Mouse (Mus musculus): Measurements from ENCODE around the gene Nrxn2. TPM values are rescaled to one million over a fixed set of nuclear protein-coding genes. Genes with fewer than 3 reads are reported as not detected.

Nrxn2 gene
- polyA plus RNA-seq, 1 experiment = 0.09 TPM

- H3K36me3 ChIP-seq (ENCODE audit: control insufficient read depth, insufficient read depth) = no peaks in the 10 kb centered on the region
- TF ChIP-seq USF1 (IDR thresholded peaks at IDR 0.05; ENCODE audit: low read depth) = no peak
- no peak for TF ChIP-seq CTCF (IDR thresholded peaks at IDR 0.05; ENCODE audit: control insufficient read depth, insufficient read depth, insufficient read length)
- TF ChIP-seq FOSL1 (IDR thresholded peaks at IDR 0.05; ENCODE audit: insufficient read depth, low read length, poor library complexity, severe bottlenecking) = no peak
- no peak for TF ChIP-seq MYOD1 (IDR thresholded peaks at IDR 0.05; ENCODE audit: control insufficient read depth, insufficient read length, low read depth)
- no peak for TF ChIP-seq MYOG (IDR thresholded peaks at IDR 0.05; ENCODE audit: control insufficient read depth, extremely low read depth, insufficient read length)
- no peak for TF ChIP-seq MAX (IDR thresholded peaks at IDR 0.05)
- TF ChIP-seq CEBPB (IDR thresholded peaks at IDR 0.05; ENCODE audit: low read depth) = no peak
- H3K79me2 ChIP-seq (ENCODE audit: control insufficient read depth, insufficient read depth) = no peaks in the 10 kb centered on the region
- H3K4me3 ChIP-seq (ENCODE audit: insufficient read depth, poor library complexity, severe bottlenecking) = no peak overlapping the region
- no peak overlapping the region for H3ac ChIP-seq (ENCODE audit: control insufficient read depth, insufficient read length, low read depth)
- no peaks in the 10 kb centered on the region for H3K79me3 ChIP-seq (ENCODE audit: low read depth)
- H3K27me3 ChIP-seq (ENCODE audit: control insufficient read depth, insufficient read depth, insufficient read length) = peaks cover 76% of the 10 kb centered on the region
Observed at GRCm38 (mm10) chr19:6424137-6424881, 5.8 kb downstream of the Nrxn2 start.

DNA sequence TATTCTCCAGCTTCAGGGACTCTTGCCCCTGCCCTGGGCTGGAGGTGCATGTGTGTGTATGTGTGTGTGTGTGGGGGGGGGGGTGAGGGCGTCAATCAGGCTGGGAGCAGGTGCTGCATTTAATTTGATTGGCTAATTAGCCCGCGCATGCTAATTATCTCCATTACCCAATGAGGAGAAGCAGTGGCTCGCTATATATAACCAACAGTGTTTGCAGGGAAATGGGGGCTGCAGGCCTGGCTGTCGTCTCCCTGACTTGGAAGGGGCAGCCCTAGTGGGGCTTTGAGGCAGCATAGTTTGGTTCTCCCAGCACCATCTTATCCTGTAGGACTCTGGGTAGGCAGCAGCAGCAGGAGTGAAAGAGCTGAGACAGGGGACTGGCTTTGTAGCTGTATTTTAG is 7.1 kb downstream of the Nrxn2 start:
- H3ac ChIP-seq (ENCODE audit: control insufficient read depth, insufficient read length, low read depth) = no peak overlapping the region
- no peaks in the 10 kb centered on the region for H3K79me2 ChIP-seq (ENCODE audit: control insufficient read depth, insufficient read depth)
- H3K36me3 ChIP-seq (ENCODE audit: control insufficient read depth, insufficient read depth) = no peaks in the 10 kb centered on the region
- no peak overlapping the region for H3K4me3 ChIP-seq (ENCODE audit: insufficient read depth, poor library complexity, severe bottlenecking)
- H3K79me3 ChIP-seq (ENCODE audit: low read depth) = no peaks in the 10 kb centered on the region
- TF ChIP-seq CTCF (IDR thresholded peaks at IDR 0.05; ENCODE audit: control insufficient read depth, insufficient read depth, insufficient read length) (no peak), MYOG (IDR thresholded peaks at IDR 0.05; ENCODE audit: control insufficient read depth, extremely low read depth, insufficient read length) (no peak), FOSL1 (IDR thresholded peaks at IDR 0.05; ENCODE audit: insufficient read depth, low read length, poor library complexity, severe bottlenecking) (no peak), CEBPB (IDR thresholded peaks at IDR 0.05; ENCODE audit: low read depth) (no peak), MYOD1 (IDR thresholded peaks at IDR 0.05; ENCODE audit: control insufficient read depth, insufficient read length, low read depth) (no peak), MAX (IDR thresholded peaks at IDR 0.05) (no peak), USF1 (IDR thresholded peaks at IDR 0.05; ENCODE audit: low read depth) (no peak)
- peaks cover 76% of the 10 kb centered on the region for H3K27me3 ChIP-seq (ENCODE audit: control insufficient read depth, insufficient read depth, insufficient read length)

DNA sequence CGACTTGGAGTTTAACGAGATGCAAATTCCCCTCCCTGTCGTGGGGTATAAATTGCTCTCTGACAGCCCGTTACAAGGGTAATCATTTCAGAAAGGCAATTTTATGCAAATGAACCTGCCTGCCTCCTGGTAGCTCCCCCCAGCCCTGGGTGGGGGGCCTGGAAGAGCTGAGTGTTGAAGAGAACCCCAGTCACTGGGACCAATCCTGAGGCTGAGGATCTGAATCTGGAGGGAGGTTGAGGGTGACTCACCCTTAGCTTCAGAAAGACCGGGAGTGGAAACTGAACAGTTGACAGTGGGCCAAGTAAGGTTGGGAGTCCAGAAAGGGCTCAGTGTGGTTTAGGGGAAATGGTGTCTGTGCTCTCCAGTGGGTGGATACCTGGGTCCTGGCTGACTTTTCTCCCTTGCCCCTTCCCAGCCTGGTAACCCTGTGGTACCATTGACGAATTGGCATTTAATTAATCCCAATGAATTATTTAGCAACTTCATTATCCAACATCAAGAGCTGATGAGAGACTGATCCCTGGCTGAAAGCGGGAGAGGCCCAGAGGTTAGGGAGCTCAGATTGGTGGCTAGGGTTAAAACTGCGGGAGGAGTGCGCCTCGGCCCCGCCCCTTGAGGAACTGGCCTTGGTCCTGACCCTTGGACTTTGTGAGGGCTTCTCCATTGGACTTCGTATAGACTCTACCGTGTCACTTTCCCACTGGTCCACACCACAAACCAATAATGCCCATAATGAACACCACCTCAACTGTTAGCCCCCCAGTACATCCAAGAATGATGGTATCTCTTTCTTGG is 8.4 kb downstream of the Nrxn2 start:
- no peak overlapping the region for H3ac ChIP-seq (ENCODE audit: control insufficient read depth, insufficient read length, low read depth)
- TF ChIP-seq USF1 (IDR thresholded peaks at IDR 0.05; ENCODE audit: low read depth) (no peak), CEBPB (IDR thresholded peaks at IDR 0.05; ENCODE audit: low read depth) (no peak), FOSL1 (IDR thresholded peaks at IDR 0.05; ENCODE audit: insufficient read depth, low read length, poor library complexity, severe bottlenecking) (no peak), MAX (IDR thresholded peaks at IDR 0.05) (no peak), CTCF (IDR thresholded peaks at IDR 0.05; ENCODE audit: control insufficient read depth, insufficient read depth, insufficient read length) (no peak), MYOG (IDR thresholded peaks at IDR 0.05; ENCODE audit: control insufficient read depth, extremely low read depth, insufficient read length) (no peak), MYOD1 (IDR thresholded peaks at IDR 0.05; ENCODE audit: control insufficient read depth, insufficient read length, low read depth) (no peak)
- H3K27me3 ChIP-seq (ENCODE audit: control insufficient read depth, insufficient read depth, insufficient read length) = peaks cover 76% of the 10 kb centered on the region
- H3K79me2 ChIP-seq (ENCODE audit: control insufficient read depth, insufficient read depth) = no peaks in the 10 kb centered on the region
- no peak overlapping the region for H3K4me3 ChIP-seq (ENCODE audit: insufficient read depth, poor library complexity, severe bottlenecking)
- no peaks in the 10 kb centered on the region for H3K36me3 ChIP-seq (ENCODE audit: control insufficient read depth, insufficient read depth)
- no peaks in the 10 kb centered on the region for H3K79me3 ChIP-seq (ENCODE audit: low read depth)

DNA sequence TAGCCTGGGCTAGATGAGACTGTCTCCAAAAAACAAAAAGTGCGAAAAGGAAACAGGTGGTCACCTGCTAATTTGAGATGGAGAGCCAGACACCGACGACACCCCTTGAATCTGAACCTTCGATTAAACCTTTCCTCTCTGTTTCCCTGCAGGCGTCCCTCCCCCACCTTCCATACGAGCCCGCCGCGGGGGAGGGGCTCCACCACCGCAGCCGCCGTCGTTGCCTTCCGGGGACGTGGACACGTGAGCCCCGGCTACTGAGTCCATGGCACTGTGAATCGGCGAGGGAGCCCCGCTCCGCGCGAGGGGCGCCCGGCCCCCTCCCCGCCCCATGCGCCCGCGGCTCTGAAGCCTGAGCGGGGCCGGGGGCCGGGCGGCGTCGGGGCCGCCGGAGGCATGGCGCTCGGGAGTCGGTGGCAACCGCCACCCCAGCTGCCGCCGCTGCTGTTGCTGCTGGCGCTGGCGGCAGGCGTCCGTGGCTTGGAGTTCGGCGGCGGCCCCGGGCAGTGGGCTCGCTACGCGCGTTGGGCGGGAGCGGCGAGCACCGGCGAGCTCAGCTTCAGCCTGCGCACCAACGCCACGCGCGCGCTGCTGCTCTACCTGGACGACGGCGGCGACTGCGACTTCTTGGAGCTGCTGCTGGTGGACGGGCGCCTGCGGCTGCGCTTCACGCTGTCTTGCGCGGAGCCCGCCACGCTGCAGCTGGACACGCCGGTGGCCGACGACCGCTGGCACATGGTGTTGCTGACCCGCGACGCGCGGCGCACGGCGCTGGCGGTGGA is 9.3 kb downstream of the Nrxn2 start:
- no peak overlapping the region for H3ac ChIP-seq (ENCODE audit: control insufficient read depth, insufficient read length, low read depth)
- no peak overlapping the region for H3K4me3 ChIP-seq (ENCODE audit: insufficient read depth, poor library complexity, severe bottlenecking)
- H3K27me3 ChIP-seq (ENCODE audit: control insufficient read depth, insufficient read depth, insufficient read length) = peaks cover 75% of the 10 kb centered on the region
- H3K79me3 ChIP-seq (ENCODE audit: low read depth) = no peaks in the 10 kb centered on the region
- H3K79me2 ChIP-seq (ENCODE audit: control insufficient read depth, insufficient read depth) = no peaks in the 10 kb centered on the region
- H3K36me3 ChIP-seq (ENCODE audit: control insufficient read depth, insufficient read depth) = no peaks in the 10 kb centered on the region
- TF ChIP-seq MYOD1 (IDR thresholded peaks at IDR 0.05; ENCODE audit: control insufficient read depth, insufficient read length, low read depth) (no peak), USF1 (IDR thresholded peaks at IDR 0.05; ENCODE audit: low read depth) (no peak), CTCF (IDR thresholded peaks at IDR 0.05; ENCODE audit: control insufficient read depth, insufficient read depth, insufficient read length) (no peak), MYOG (IDR thresholded peaks at IDR 0.05; ENCODE audit: control insufficient read depth, extremely low read depth, insufficient read length) (no peak), CEBPB (IDR thresholded peaks at IDR 0.05; ENCODE audit: low read depth) (no peak), FOSL1 (IDR thresholded peaks at IDR 0.05; ENCODE audit: insufficient read depth, low read length, poor library complexity, severe bottlenecking) (no peak), MAX (IDR thresholded peaks at IDR 0.05) (no peak)
